Mouse (Mus musculus): ENCODE results near the gene Olfr958.

Olfr958 gene

DNA sequence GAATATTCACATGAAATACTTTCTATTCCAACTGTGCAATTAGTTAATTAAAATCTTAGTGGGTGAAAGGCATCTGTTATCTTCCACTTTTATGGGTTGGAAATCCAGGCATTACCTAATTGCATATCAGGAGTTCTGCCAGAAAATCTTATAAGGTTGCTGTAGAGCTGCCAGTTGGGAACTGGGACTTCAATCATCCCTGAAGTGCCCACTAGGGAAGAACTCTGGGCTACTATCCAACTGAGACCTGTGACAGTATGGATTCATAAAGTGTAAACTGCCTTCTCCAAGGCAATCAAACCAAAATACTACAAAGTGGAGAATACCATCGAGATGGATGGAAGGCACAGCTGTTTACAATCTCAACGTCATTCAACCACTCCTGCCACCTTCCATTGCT is at the start of gene Olfr958:
Gene Olfr958 (minus strand): TSS at position 109 of the 400 bp plus-strand sequence.
- DNase-seq: no peak

- DNase-seq: no peak
These were observed 49.5 kb upstream of the Olfr958 start for GRCm38 (mm10) chr9:39603333-39603845.

GRCm38 (mm10) chr9:39602536-39603332 is 48.9 kb upstream of the Olfr958 start:
- DNase-seq: no peak

- no peak for DNase-seq
These were observed 23.2 kb upstream of the Olfr958 start for GRCm38 (mm10) chr9:39577050-39577449.

DNA sequence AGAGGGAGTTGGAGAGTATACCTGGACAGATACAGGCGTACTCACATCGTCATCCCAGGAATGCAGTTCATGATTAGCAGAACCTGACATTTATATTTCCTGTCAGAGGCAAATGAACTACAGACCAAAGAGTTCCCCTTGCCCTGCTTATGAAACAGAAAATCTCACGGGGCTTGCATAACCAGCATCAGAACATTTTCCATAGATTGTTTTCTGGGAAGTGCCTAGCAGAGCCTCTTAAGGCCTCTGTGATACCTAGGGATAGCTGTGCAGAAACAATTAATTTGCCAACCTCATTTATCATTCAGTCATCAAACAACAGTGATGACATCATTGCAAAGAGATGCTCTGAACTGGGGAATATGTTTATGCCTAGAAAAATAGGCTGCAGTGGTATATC is 21.6 kb upstream of the Olfr958 start, which contains the start of gene Olfr959:
Gene Olfr959 (minus strand): TSS at position 101 of the 400 bp plus-strand sequence.
- no peak for DNase-seq

- no peak for DNase-seq
These were observed 4.4 kb upstream of the Olfr958 start for GRCm38 (mm10) chr9:39558349-39558647.

DNA sequence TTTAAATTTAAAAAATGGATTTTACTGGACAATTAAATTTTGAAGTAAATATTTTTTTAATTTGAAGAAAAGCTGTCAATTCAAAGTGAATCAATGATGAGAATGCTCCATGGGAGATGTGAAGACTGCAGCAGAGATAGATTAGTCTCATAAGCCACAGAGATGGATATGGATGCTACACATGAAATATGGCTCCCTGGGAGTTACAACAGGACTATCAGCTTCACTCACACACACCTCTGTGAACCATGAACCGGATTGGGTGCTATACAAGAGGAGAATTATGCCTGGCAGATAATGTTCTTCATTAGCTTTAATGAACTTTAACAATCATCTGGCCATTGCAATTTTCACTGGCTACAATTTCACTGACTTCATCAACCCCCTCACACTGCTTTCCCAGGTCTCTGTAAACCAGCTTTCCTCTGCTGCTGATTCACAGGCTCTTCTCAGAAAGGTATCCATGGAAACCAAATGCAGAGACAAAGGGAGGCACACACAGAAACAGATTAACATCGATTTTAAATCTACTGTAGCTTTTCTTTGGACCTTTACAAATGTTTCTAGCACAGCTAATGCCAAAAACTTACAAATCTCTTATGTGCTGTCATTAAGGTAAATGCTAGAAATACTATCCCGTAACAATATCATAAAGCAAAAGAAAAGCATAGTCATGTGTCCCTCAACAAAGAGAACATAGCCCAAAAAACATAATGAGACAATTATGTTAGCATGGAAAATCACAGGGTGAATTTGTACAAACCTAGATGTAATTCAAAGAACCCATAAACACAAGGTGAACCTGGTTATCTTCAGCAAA is 3.9 kb upstream of the Olfr958 start:
- no peak for DNase-seq

GRCm38 (mm10) chr9:39550806-39551205 is 3.0 kb downstream of the Olfr958 start:
- no peak for DNase-seq

- no peak for DNase-seq
These were observed 30.1 kb downstream of the Olfr958 start for GRCm38 (mm10) chr9:39523616-39524285.

DNA sequence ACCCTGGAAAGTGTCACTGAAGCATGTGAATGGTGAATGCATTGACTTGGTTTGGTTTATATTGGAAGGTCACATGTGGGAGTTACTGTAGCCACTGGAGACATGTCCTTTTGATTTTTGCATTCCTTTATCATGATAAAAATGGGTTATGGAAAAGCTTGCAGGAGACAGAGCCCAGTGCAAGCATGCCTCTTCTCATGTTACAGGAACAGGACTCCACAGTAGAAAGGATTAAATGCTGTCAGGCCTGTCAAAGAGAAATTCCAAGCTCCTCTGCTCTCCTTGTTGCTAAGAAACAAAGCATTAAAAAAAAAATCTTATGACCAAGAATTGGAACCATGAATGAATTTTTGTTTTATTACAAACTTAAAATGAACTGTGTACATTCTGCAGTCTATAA is 35.3 kb downstream of the Olfr958 start:
- no peak for DNase-seq

DNA sequence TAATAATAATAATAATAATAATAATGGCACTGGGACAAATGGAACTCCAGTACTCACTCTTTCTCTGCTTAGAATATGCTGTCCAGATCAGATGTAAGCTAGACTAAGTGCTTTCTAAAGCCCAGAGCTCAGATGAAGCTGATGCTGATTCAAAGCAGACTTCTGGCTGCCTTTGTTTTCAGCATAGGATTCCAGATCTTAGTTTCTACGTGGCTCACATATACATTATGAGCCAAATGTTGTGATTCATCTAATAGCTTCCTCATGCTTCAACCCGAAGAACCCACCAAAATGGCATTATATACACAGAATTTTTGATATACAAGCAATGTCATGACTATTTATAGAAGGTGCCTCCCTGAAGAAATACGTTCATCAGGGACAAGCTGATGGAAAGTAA is 38.3 kb downstream of the Olfr958 start, which contains the start of gene Olfr957:
Gene Olfr957 (minus strand): TSS at position 279 of the 400 bp plus-strand sequence.
- DNase-seq: no peak

DNA sequence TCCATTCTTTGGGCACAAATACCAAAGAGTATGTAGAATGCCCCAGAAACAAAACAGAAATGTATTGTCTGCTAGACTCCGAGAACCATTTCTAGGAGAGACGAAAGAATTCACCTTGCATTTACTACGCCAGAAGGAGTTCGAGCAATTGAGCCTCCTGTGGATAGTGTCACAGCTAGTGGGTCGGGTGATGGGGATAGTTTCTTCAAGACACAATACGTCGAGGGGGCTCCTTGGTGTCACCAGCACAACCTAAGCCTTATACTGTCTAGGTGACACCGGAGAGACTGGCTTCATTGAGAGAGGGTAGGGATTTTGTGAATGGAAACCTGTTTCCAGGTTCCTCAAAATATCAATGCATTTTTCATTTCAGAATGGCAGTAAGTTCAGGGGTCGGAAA is 44.4 kb downstream of the Olfr958 start:
- DNase-seq: no peak

- no peak for DNase-seq
These were observed 44.9 kb downstream of the Olfr958 start for GRCm38 (mm10) chr9:39508998-39509397.
